Mouse (Mus musculus): ENCODE results near the gene Zmynd10.

GRCm38 (mm10) chr9:107552690-107553393 is 5.7 kb downstream of the Zmynd10 start:
- TF ChIP-seq GATA1 (IDR thresholded peaks at IDR 0.05; ENCODE audit: borderline replicate concordance, low read length) = no peak
- no peak for TF ChIP-seq FLI1 (IDR thresholded peaks at IDR 0.05; ENCODE audit: low read length)

All from megakaryocyte, embryonic 14.5 days (primary cell).